Mouse (Mus musculus): ENCODE measurements around the gene Xrcc1.

DNA sequence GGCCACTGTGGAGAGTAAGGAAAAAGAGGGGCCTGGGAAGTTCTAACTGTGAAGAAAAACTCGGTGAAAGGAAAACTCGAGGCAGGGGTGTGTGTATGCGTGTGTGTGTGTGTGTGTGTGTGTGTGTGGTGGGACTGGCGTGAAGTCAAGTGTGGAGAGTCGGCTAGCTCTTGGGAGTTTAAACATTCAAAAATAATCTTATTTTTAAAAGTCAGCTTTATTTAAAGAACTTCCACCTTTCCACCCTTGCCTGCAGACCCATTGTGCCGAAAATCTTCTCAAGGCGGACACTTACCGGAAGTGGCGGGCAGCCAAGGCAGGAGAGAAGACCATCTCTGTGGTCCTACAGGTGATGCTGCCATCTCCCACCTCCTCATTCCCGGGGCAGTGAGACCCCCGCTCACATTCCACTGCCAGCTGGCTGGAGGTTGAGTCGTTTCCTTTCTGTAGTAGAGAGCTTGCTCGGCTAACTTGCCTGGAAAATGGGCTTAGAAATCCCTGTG lies 1.5 kb downstream of the Xrcc1 start:
- TF ChIP-seq CTCF (IDR thresholded peaks at IDR 0.05; ENCODE audit: borderline replicate concordance, extremely low read depth, insufficient read depth, insufficient read length) (no peak), POLR2A (IDR thresholded peaks at IDR 0.05; ENCODE audit: borderline replicate concordance, extremely low read depth, insufficient read depth, insufficient read length, poor library complexity, severe bottlenecking) (no peak)

All from brain, embryonic 14.5 days (tissue).